Mouse (Mus musculus) bone marrow, adult 2 months (tissue): ENCODE results near the gene Lama2.

ENCODE experiments used
- CTCF ChIP-seq: fragments of 200-500 bp; IDR thresholded peaks from 2 replicates; pipeline ENCODE4 v1.5.1; 2011; ENCODE audit warnings: low read length, control low read depth; ENCODE audit not compliant: control insufficient read depth, insufficient read depth
- POLR2A ChIP-seq: fragments of 200-500 bp; IDR thresholded peaks from 2 replicates; pipeline ENCODE4 v1.6.1; 2011; ENCODE audit warnings: low read depth, mild to moderate bottlenecking, control low read depth, low read length, borderline replicate concordance; ENCODE audit not compliant: control insufficient read depth

- TF ChIP-seq CTCF (no peak), POLR2A (no peak)
Observed at GRCm38 (mm10) chr10:26973575-26973974, 646.0 kb downstream of the Lama2 start.
